ENCODE assay signal across 9 mouse cellular contexts in the genomic region with DNA sequence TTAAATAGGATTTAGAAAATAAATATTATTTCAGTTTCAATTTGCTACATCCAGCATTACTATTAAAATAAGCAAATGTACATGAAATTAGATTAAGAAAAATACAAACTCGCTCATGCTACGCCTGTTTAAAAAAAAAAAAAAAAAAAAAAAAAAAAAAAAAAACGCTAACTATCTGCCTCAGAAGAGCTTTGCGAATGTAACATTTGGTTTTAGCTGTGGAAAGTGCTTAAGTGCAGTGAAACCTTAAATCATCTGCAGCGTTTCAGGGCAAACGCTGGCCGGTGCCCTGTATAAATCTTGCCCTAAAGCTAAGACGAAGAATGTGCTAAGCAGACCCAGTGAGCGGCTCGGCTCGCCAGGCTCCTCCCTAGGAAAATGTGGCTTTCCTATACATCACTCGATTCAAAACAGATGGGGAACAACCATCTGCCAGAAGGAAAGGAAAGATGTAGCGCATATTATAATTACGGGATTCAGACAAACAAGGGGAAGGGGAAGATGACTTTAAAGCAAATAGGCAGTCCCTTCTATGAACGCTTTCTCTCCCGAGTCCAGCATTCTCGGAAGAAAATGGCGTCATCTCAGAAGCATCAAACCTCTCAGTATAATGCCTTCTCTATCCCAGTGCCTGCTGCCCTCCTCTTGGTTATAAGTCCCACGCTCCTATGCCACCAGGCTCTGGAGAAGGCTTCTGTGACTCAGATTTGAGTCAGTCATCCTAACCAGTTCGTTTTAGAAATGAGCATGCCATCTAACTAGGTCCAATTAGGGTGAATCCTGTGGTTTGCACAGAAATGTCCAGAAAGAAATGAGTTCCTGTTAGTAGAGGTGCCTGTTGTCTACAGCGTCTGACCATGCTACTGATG.
DNase-seq lines count a peak whose midpoint lies in the region; TF ChIP-seq lines count a peak whose summit lies in the region.
"Had no signal": no experiment of that assay in that cellular context is flagged by ENCODE, and none has a peak within 500 bp of the region (broad histone marks: within the 10 kb centered on the region; RNA-seq: fewer than 3 reads in every experiment).

No protein-coding gene starts in this region.

- TF ChIP-seq POLR2A in myocyte (IDR thresholded peaks at IDR 0.05; ENCODE audit: insufficient read length, low read depth) = no peak
- no peak for TF ChIP-seq POLR2A in thymus, adult 2 months (IDR thresholded peaks at IDR 0.05; ENCODE audit: control insufficient read depth, extremely low read depth, insufficient read depth, low read length, poor library complexity)

- no peak overlapping the region for H3K27ac ChIP-seq in gastrocnemius, adult 2 months
- no peak overlapping the region for H3K27ac ChIP-seq in ES-E14 (ENCODE audit: insufficient read depth, low read depth, low read length, poor library complexity, severe bottlenecking)
- no peak overlapping the region for H3K27ac ChIP-seq in thymus, adult 2 months (ENCODE audit: control insufficient read depth, insufficient read depth, low read length)
- H3K27ac ChIP-seq: liver, embryonic 14.5 days had no signal

- DNase-seq in gastrocnemius, adult 2 months = no peak
- no peak for DNase-seq in gastrocnemius, postnatal 14 days
- no peak for DNase-seq in ES-E14 (ENCODE audit: low read depth, low spot score)
- peak; percentile 67 for DNase-seq in fibroblast of lung, adult 2 months (ENCODE audit: low read depth)
- DNase-seq in adrenal gland, adult 2 months = no peak
- DNase-seq in heart, postnatal 10 days = no peak
- no peak for DNase-seq in thymus, adult 2 months

- no peaks in the 10 kb centered on the region for H3K9me3 ChIP-seq in ES-E14 (ENCODE audit: control insufficient read depth, insufficient read depth, low read depth, low read length)

- no peaks in the 10 kb centered on the region for H3K79me2 ChIP-seq in myocyte (ENCODE audit: control insufficient read depth, insufficient read depth)

- intact Hi-C loops in gastrocnemius, adult 2 months (cut with DNase I) = no loop called here
- intact Hi-C loops in gastrocnemius, postnatal 14 days (cut with DNase I; ENCODE audit: low total_unique reads) = no loop called here
- intact Hi-C loops in heart, postnatal 10 days (cut with DNase I) = no loop called here

- no peak overlapping the region for H3K9ac ChIP-seq in ES-E14 (ENCODE audit: insufficient read depth, low read depth, low read length, poor library complexity, severe bottlenecking)
- H3K9ac ChIP-seq: liver, embryonic 14.5 days had no signal

- in situ Hi-C loops in ES-E14 (cut with MboI; ENCODE audit: low sequenced_read_pairs in 2 of 2, unreplicated experiment in 2 of 2) = no loop called here

- H3K4me2 ChIP-seq in myocyte (ENCODE audit: low read depth) = peak overlapping the region; percentile 63

- H3K4me1 ChIP-seq in ES-E14 (ENCODE audit: control insufficient read depth in 2 of 2, insufficient read depth in 2 of 2, low read length in 2 of 2, poor library complexity in 1 of 2) = no peaks in the 10 kb centered on the region
- peaks cover 15% of the 10 kb centered on the region for H3K4me1 ChIP-seq in thymus, adult 2 months (replicated peaks; ENCODE audit: control insufficient read depth, insufficient read depth, low read length)

- TF ChIP-seq CTCF in gastrocnemius, adult 2 months (IDR thresholded peaks at IDR 0.05) = no peak
- TF ChIP-seq CTCF in thymus, adult 2 months (IDR thresholded peaks at IDR 0.05; ENCODE audit: borderline replicate concordance, control insufficient read depth, extremely low read depth, insufficient read depth, low read length, poor library complexity) = no peak

- H3K4me3 ChIP-seq in gastrocnemius, adult 2 months = peak overlapping the region; percentile 60
- H3K4me3 ChIP-seq in ES-E14 (ENCODE audit: insufficient read depth in 1 of 2, low read depth in 1 of 2, low read length in 2 of 2, poor library complexity in 1 of 2, severe bottlenecking in 1 of 2) (no peak overlapping the region), myocyte (no peak overlapping the region)
- H3K4me3 ChIP-seq in thymus, adult 2 months (ENCODE audit: control insufficient read depth, insufficient read depth, low read length) = no peak overlapping the region

- no peaks in the 10 kb centered on the region for H3K36me3 ChIP-seq in ES-E14 (ENCODE audit: control insufficient read depth, insufficient read depth, low read length, poor library complexity, severe bottlenecking)
- H3K36me3 ChIP-seq in myocyte (ENCODE audit: control insufficient read depth, insufficient read depth) = no peaks in the 10 kb centered on the region
- no peaks in the 10 kb centered on the region for H3K36me3 ChIP-seq in thymus, adult 2 months (ENCODE audit: control insufficient read depth, insufficient read depth, low read length)

- 89% methylated on average over 21 of the region's 21 CpGs for WGBS in thymus, adult 2 months

- no peak overlapping the region for H3ac ChIP-seq in myocyte (ENCODE audit: control insufficient read depth, insufficient read length)

- H3K27me3 ChIP-seq in myocyte (ENCODE audit: control insufficient read depth, insufficient read depth, insufficient read length) = no peaks in the 10 kb centered on the region
- H3K27me3 ChIP-seq in thymus, adult 2 months (ENCODE audit: control insufficient read depth, insufficient read depth, low read length) = no peaks in the 10 kb centered on the region

TF ChIP-seq in ES-E14, 5 proteins besides CTCF, POLR2A, EP300 and RAD21:
- TF ChIP-seq ZNF384 (IDR thresholded peaks at IDR 0.05; ENCODE audit: low read depth, low read length) (peak; percentile 67; the same call in 1 of the 2 replicates), CHD2 (IDR thresholded peaks at IDR 0.05; ENCODE audit: low read depth, low read length) (no peak)

TF ChIP-seq in myocyte, 11 proteins besides CTCF, POLR2A, EP300 and RAD21:
- TF ChIP-seq E2F4 (IDR thresholded peaks at IDR 0.05; ENCODE audit: insufficient read depth) (no peak), TCF3 (IDR thresholded peaks at IDR 0.05; ENCODE audit: insufficient read length, low read depth) (no peak), USF1 (IDR thresholded peaks at IDR 0.05; ENCODE audit: low read depth) (no peak), SRF (IDR thresholded peaks at IDR 0.05; ENCODE audit: control insufficient read depth, insufficient read length, low read depth) (no peak), POLR2AphosphoS2 (IDR thresholded peaks at IDR 0.05; ENCODE audit: insufficient read length, low read depth) (no peak), MAX (IDR thresholded peaks at IDR 0.05; ENCODE audit: low read depth) (no peak), MYOD1 (IDR thresholded peaks at IDR 0.05; ENCODE audit: control insufficient read depth in 1 of 3, insufficient read length in 2 of 3, low read depth in 2 of 3) (no peak), CEBPB (IDR thresholded peaks at IDR 0.05; ENCODE audit: insufficient read depth, poor library complexity, severe bottlenecking) (no peak), TCF12 (IDR thresholded peaks at IDR 0.05; ENCODE audit: insufficient read depth, poor library complexity, severe bottlenecking) (no peak), REST (IDR thresholded peaks at IDR 0.05; ENCODE audit: insufficient read depth, insufficient read length) (no peak), MYOG (IDR thresholded peaks at IDR 0.05; ENCODE audit: control insufficient read depth in 1 of 3, insufficient read depth in 1 of 3, insufficient read length in 2 of 3, low read depth in 2 of 3) (no peak)
